Mouse (Mus musculus) small intestine, adult 2 months (tissue): ENCODE data around the gene Nab2. TPM values are rescaled to one million over a fixed set of nuclear protein-coding genes. Genes with fewer than 3 reads are reported as not detected.
A peak's percentile ranks its signal among the peaks of the same experiment; 100 is the strongest.
"Not testable (repeated sequence)": the region's sequence is repeated elsewhere in the genome, so short reads cannot be mapped to it uniquely, and the experiment has no call there.

Source experiments
- H3K27ac ChIP-seq: fragments of 200-500 bp; 2 replicates; pipeline ENCODE4 v1.5.1; 2012; ENCODE audit warnings: low read depth, low read length, control low read depth, inconsistent platforms; ENCODE audit not compliant: insufficient read depth
- H3K27me3 ChIP-seq: fragments of 200-500 bp; 2 replicates; pipeline ENCODE4 v1.6.1; 2012; ENCODE audit warnings: mild to moderate bottlenecking, moderate library complexity, low read length, inconsistent platforms; ENCODE audit not compliant: control insufficient read depth, insufficient read depth
- H3K36me3 ChIP-seq: fragments of 200-500 bp; 2 replicates; pipeline ENCODE4 v1.6.1; 2012; ENCODE audit warnings: mild to moderate bottlenecking, low read length, control low read depth, inconsistent platforms; ENCODE audit not compliant: control insufficient read depth, insufficient read depth
- H3K4me1 ChIP-seq: fragments of 200-500 bp; 2 replicates; pipeline ENCODE4 v1.6.1; 2012; ENCODE audit warnings: low read length, inconsistent platforms, mixed read lengths; ENCODE audit not compliant: control insufficient read depth, insufficient read depth, insufficient read length
- H3K4me3 ChIP-seq: fragments of 200-500 bp; 2 replicates; pipeline ENCODE4 v1.5.1; 2012; ENCODE audit warnings: low read depth, mild to moderate bottlenecking, control low read depth, inconsistent platforms, low read length, moderate library complexity
- CTCF ChIP-seq: fragments of 200-500 bp; IDR thresholded peaks from 2 replicates; pipeline ENCODE4 v1.5.1; 2012; ENCODE audit warnings: low read depth, mild to moderate bottlenecking, control low read depth, inconsistent platforms, low read length, moderate library complexity, mixed read lengths; ENCODE audit not compliant: insufficient replicate concordance, insufficient read length; ENCODE audit errors: extremely low read depth
- POLR2A ChIP-seq: fragments of 200-500 bp; IDR thresholded peaks from 2 replicates; pipeline ENCODE4 v1.6.1; 2012; ENCODE audit warnings: low read depth, mild to moderate bottlenecking, control low read depth, inconsistent platforms, low read length, moderate library complexity
- WGBS: fragments of 180-500 bp; shearing (Covaris S2); methylation state at CpG from one replicate; pipeline ENCODE4 v1.1.7; 2018; 5-methylcytosine and 5-hydroxymethylcytosine counted together
- polyA plus RNA-seq: library from polyadenylated mRNA; depleted of rRNA; stranded (reverse); fragments of >200 nt; gene quantifications from 2 replicates; pipeline ENCODE4 v1.2.3, GENCODE M21; 2012

Gene Nab2
- polyA plus RNA-seq, 1 experiment = 31.8 TPM

DNA sequence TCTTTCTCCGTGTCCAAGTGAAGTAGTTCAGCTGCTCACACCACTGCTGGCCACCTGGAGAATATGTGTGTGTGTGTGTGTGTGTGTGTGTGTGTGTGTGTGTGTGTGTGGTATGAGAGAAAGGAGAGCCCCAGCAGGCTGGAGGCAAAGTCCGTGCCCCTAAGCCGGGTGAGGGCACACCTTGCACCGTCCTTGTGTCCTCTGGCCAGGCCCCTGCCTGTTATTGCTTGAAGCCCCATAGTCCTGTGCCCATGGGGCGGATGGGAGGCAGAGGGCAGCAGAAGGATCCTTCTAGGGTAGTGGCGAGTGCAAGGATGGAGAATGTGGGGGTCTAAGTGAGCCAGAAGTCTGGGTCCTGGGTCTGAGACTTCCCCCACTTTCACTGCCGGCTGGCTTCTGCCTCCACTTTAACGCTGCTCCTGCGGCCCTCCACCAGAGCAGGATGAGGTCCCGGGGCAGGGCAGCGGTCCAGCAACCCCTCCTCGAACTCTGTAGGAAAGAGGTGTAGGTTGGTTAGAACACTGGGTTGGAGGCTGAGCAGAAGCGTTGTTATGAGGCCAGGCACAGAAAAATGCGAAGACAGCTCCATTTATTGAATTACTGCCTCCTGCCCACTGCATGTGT lies 7.0 kb downstream of the Nab2 start:
- Histone ChIP-seq H3K36me3 (peaks cover 38% of the 10 kb centered on the region), H3K27ac (peak overlapping the region; percentile 91), H3K4me3 (peak overlapping the region; percentile 51), H3K4me1 (peaks cover 44% of the 10 kb centered on the region), H3K27me3 (no peaks in the 10 kb centered on the region)
- no peak for TF ChIP-seq POLR2A
- no peak for TF ChIP-seq CTCF
- WGBS = 13% methylated on average over 14 of the region's 14 CpGs

DNA sequence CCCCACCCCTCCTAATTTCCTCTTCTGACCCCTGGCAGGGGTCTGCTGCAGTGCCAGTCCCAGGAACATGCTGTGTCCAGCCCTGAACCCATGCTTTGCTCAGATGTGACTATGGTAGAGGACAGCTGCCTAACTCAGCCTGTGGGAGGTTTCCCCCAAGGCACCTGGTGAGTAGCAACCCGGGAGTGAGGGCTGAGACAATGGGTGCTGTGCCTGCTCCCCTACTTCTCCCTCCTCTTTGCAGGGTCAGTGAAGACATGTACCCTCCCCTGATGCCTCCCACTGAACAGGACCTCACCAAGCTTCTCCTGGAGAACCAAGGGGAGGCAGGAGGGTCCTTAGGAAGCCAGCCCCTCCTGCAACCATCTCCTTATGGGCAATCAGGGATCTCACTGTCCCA lies 8.8 kb downstream of the Nab2 start:
- Histone ChIP-seq H3K36me3 (peaks cover 51% of the 10 kb centered on the region), H3K27ac (peak overlapping the region; percentile 60), H3K4me3 (no peak overlapping the region), H3K27me3 (no peaks in the 10 kb centered on the region), H3K4me1 (peaks cover 45% of the 10 kb centered on the region)
- no peak for TF ChIP-seq CTCF
- TF ChIP-seq POLR2A = no peak; the same call in 1 of the 2 replicates
- 22% methylated on average over 1 of the region's 1 CpGs for WGBS

GRCm38 (mm10) chr10:127658076-127658475 lies 10.3 kb downstream of the Nab2 start:
- Histone ChIP-seq H3K36me3 (peaks cover 53% of the 10 kb centered on the region), H3K4me1 (peaks cover 42% of the 10 kb centered on the region), H3K4me3 (peak overlapping the region; percentile 62), H3K27me3 (no peaks in the 10 kb centered on the region), H3K27ac (peak overlapping the region; percentile 65)
- 21% methylated on average over 6 of the region's 6 CpGs for WGBS
- TF ChIP-seq CTCF = no peak
- TF ChIP-seq POLR2A = no peak

- Histone ChIP-seq H3K4me1 (peaks cover 37% of the 10 kb centered on the region), H3K27ac (peak overlapping the region; percentile 62; the same call in 1 of the 2 replicates), H3K36me3 (peaks cover 56% of the 10 kb centered on the region)
- H3K4me3 ChIP-seq, H3K27me3 ChIP-seq: not testable (repeated sequence)
- 59% methylated on average over 6 of the region's 6 CpGs for WGBS
These were observed 10.8 kb downstream of the Nab2 start for GRCm38 (mm10) chr10:127657617-127658016.

DNA sequence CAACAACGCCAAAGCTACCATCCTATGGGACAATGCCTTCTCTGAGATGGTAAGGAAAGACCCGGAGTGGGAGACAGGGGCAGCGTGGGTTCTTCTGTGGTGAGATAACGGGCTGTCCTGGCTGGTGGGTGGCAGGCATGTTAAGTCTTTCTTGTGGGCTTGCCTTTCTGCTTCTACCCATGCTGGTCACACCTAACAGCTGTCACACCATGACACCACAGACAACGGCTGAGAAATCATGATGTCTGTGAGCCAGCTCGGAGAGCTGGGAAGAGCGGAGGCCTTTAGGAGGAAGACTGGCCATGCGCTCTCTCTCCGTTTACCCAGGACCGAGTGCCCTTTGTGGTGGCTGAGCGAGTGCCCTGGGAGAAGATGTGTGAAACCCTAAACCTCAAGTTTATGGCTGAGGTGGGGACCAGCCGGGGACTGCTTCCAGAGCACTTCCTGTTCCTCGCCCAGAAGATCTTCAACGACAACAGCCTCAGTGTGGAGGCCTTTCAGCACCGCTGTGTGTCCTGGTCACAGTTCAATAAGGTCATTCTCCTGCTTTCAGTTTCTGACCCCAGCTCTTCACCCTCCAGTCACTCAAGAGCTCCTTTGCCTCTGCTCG lies 13.3 kb downstream of the Nab2 start:
- H3K27ac ChIP-seq = peak overlapping the region; percentile 21; the same call in 1 of the 2 replicates
- no peaks in the 10 kb centered on the region for H3K27me3 ChIP-seq
- peaks cover 25% of the 10 kb centered on the region for H3K4me1 ChIP-seq
- WGBS = 74% methylated on average over 16 of the region's 16 CpGs
- H3K4me3 ChIP-seq = no peak overlapping the region
- H3K36me3 ChIP-seq = peaks cover 75% of the 10 kb centered on the region
- TF ChIP-seq POLR2A = no peak

DNA sequence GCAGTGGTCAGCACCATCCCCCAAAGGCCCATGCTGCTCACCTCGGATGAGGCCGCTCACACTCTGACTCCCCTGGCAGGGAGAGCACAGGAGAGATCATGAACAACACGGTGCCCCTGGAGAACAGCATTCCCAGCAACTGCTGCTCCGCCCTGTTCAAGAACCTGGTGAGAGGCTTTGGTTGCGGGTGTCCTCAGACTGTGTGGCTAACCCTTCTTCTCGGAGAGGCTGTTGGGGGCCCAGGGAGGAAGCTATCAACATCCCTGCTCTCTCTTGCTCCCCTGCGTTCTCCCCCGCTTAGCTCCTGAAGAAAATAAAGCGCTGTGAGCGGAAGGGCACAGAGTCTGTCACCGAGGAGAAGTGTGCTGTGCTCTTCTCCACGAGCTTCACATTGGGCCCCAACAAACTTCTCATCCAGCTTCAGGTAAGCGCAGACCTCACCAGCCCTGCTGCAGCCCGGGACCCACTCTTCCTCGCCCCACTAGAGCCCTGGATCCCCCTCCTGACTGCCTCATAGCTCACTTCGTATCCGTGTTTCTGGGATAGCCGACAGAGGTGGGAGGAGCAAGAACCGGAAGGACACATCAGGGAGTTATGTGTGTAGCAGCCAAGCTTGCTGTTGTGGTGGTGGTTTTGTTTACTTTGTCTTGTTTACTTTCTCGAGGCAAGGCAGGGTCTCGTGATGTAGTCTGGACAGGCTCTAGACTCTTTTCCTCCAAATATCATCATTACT lies 15.3 kb downstream of the Nab2 start:
- Histone ChIP-seq H3K4me3 (peak overlapping the region; percentile 6), H3K36me3 (peaks cover 75% of the 10 kb centered on the region), H3K4me1 (peaks cover 12% of the 10 kb centered on the region; the same call in 1 of the 2 replicates), H3K27me3 (no peaks in the 10 kb centered on the region), H3K27ac (no peak overlapping the region)
- TF ChIP-seq CTCF = no peak
- no peak for TF ChIP-seq POLR2A
- 66% methylated on average over 21 of the region's 21 CpGs for WGBS

DNA sequence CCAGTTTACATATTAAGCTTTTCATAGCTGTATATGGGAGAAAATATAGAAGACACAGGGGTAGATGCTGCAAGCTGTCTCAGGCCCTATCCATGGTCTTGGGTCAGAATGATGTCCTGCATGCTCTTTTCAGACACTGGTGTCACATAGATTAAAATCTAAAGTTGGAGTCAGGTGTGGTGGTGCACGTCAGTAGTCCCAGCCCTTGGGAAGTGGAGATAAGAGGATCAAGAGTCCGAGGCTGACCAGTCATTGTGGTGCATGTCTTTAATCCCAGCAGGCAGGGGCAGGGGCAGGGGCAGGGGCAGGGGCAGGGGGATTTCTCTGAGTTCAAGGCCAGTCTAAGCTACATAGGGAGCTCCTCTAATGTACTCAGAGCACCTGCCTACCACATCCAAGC lies 22.6 kb downstream of the Nab2 start:
- peaks cover 35% of the 10 kb centered on the region for H3K36me3 ChIP-seq
- TF ChIP-seq CTCF (no peak), POLR2A (no peak)
- no peak overlapping the region for H3K27ac ChIP-seq
- H3K27me3 ChIP-seq = no peaks in the 10 kb centered on the region
- H3K4me3 ChIP-seq = no peak overlapping the region
- peaks cover 10% of the 10 kb centered on the region for H3K4me1 ChIP-seq
- 57% methylated on average over 2 of the region's 2 CpGs for WGBS
